ENCODE assay signal across 29 mouse cellular contexts in genomic region chr6:87435791-87436190, GRCm38 (mm10). TPM values are rescaled to one million over a fixed set of nuclear protein-coding genes. Genes with fewer than 3 reads are reported as not detected.
"Had no signal": no experiment of that assay in that cellular context is flagged by ENCODE, and none has a peak within 500 bp of the region (broad histone marks: within the 10 kb centered on the region; RNA-seq: fewer than 3 reads in every experiment).

No protein-coding gene starts in this region.

- H3K27ac ChIP-seq: lung, embryonic 15.5 days; macrophage; midbrain, embryonic 13.5 days; midbrain, embryonic 15.5 days; neural tube, embryonic 13.5 days; neural tube, embryonic 15.5 days had no signal

- H3K27me3 ChIP-seq: lung, embryonic 15.5 days; midbrain, embryonic 13.5 days; midbrain, embryonic 15.5 days; neural tube, embryonic 13.5 days; neural tube, embryonic 15.5 days had no signal

- H3K36me3 ChIP-seq: lung, embryonic 15.5 days; midbrain, embryonic 13.5 days; midbrain, embryonic 15.5 days; neural tube, embryonic 13.5 days; neural tube, embryonic 15.5 days had no signal

- H3K4me1 ChIP-seq: midbrain, embryonic 13.5 days; midbrain, embryonic 15.5 days; neural tube, embryonic 13.5 days; neural tube, embryonic 15.5 days had no signal

- DNase-seq: liver, postnatal 0 days; lung, adult 2 months; lung, postnatal 14 days; lung, postnatal 36 days; retina, postnatal 1 day; right cerebral cortex, adult 18-20 months; right cerebral cortex, postnatal 14 days; right cerebral cortex, postnatal 4 days; spleen, adult 18-20 months; thymus, adult 18-20 months; thymus, postnatal 14 days; thymus, postnatal 36 days had no signal

- H3K4me3 ChIP-seq: lung, embryonic 15.5 days; megakaryocyte, embryonic 14.5 days; midbrain, embryonic 13.5 days; midbrain, embryonic 15.5 days; neural tube, embryonic 13.5 days; neural tube, embryonic 15.5 days had no signal

- H3K9ac ChIP-seq: liver, postnatal 0 days; lung, embryonic 15.5 days; midbrain, embryonic 13.5 days; midbrain, embryonic 15.5 days; neural tube, embryonic 13.5 days; neural tube, embryonic 15.5 days had no signal

- H3K4me2 ChIP-seq: lung, embryonic 15.5 days; midbrain, embryonic 11.5 days; midbrain, embryonic 13.5 days; midbrain, embryonic 15.5 days; neural tube, embryonic 13.5 days; neural tube, embryonic 15.5 days had no signal

- ATAC-seq: liver, postnatal 0 days; lung, postnatal 0 days; midbrain, embryonic 13.5 days; midbrain, embryonic 15.5 days had no signal

- H3K9me3 ChIP-seq: lung, embryonic 15.5 days; midbrain, embryonic 13.5 days; midbrain, embryonic 15.5 days; neural tube, embryonic 13.5 days; neural tube, embryonic 15.5 days had no signal

RNA-seq across cellular contexts. Expression of gene Bmp10, which starts 7.0 kb away (rescaled TPM):
- total RNA-seq: megakaryocyte progenitor cell, adult 5-6 weeks; midbrain, postnatal 0 days; monocyte, adult 5-6 weeks had no signal
- polyA plus RNA-seq: lung, adult 2 months; lung, postnatal 0 days; macrophage; midbrain, embryonic 11.5 days; midbrain, embryonic 13.5 days; midbrain, embryonic 15.5 days; midbrain, postnatal 0 days; neural tube, embryonic 11.5 days; neural tube, embryonic 13.5 days; neural tube, embryonic 15.5 days; small intestine, adult 2 months; stomach, embryonic 14.5 days; stomach, embryonic 16.5 days; thymus, postnatal 0 days had no signal

RNA-seq across cellular contexts. Expression of gene Gkn3, which starts 47.1 kb away (rescaled TPM):
- total RNA-seq: megakaryocyte progenitor cell, adult 5-6 weeks; monocyte, adult 5-6 weeks had no signal
- polyA plus RNA-seq: liver, postnatal 0 days; macrophage; neural tube, embryonic 11.5 days; neural tube, embryonic 13.5 days; thymus, postnatal 0 days had no signal
